Mouse (Mus musculus): Measurements from ENCODE around the gene Slc12a5. TPM values are rescaled to one million over a fixed set of nuclear protein-coding genes. Genes with fewer than 3 reads are reported as not detected.

The Slc12a5 gene
- polyA plus RNA-seq, 1 experiment from 2014 or later, result 1.1 TPM

DNA sequence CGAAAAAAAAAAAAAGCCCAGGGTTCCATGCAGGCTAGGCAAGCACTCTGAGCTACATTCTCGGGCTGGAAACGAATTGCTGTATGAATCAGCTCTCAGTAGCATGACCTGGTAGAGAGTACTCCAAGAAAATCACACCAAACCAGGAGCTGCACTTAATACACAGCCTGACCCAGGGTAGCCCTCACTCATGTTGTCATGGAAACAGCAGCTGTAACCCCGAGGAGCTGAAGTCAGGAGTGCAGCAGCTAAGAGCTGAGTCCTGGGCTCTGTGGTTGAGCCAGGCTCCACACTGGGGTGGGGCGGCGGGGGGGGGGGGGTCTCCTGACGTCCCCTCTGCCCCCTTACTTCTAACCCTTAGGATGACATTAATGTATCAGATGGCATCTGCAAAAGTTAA is 38.6 kb upstream of the Slc12a5 start:
- no peak for ATAC-seq (ENCODE audit: low read depth)
- H3K27me3 ChIP-seq (replicated peaks; ENCODE audit: control insufficient read depth, insufficient read depth, low read length), result no peaks in the 10 kb centered on the region
- H3K9me3 ChIP-seq (ENCODE audit: control insufficient read depth, low read length), result no peaks in the 10 kb centered on the region
- H3K4me3 ChIP-seq (ENCODE audit: low read depth, low read length), result no peak overlapping the region
- peaks cover 9% of the 10 kb centered on the region; the same call in 1 of the 2 replicates for H3K36me3 ChIP-seq (ENCODE audit: control insufficient read depth, insufficient read depth, low read length)
- DNase-seq (ENCODE audit: low spot score), result no peak
- no peak overlapping the region for H3K9ac ChIP-seq (ENCODE audit: low read depth, low read length)
- no peak overlapping the region for H3K27ac ChIP-seq (replicated peaks; ENCODE audit: low read depth, low read length)
- 53% methylated on average over 6 of the region's 7 CpGs for WGBS
- no peaks in the 10 kb centered on the region for H3K4me1 ChIP-seq (ENCODE audit: control insufficient read depth, insufficient read depth, low read length)
- no peak overlapping the region for H3K4me2 ChIP-seq (ENCODE audit: low read depth, low read length)

DNA sequence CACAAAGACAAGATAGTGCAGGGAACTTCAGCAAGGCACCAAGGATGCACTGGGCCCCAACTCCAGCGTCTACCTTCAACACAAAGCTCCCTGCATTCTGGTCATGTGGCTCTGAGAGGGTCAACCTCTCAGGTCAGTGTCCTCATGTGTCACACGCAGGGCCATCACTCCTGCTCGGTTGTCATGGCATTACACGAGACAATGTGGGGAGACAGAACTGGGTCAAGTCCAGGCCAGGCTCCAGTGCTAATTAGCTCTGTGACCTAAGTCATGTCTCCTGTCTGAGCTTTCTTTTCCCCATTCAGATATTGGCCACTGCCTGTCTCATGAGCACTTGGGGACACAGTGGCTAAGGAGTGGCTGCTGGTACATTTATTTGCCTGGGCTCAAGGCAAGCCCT is 37.3 kb upstream of the Slc12a5 start:
- Histone ChIP-seq H3K9me3 (ENCODE audit: control insufficient read depth, low read length) (no peaks in the 10 kb centered on the region), H3K27me3 (replicated peaks; ENCODE audit: control insufficient read depth, insufficient read depth, low read length) (no peaks in the 10 kb centered on the region), H3K4me2 (ENCODE audit: low read depth, low read length) (no peak overlapping the region), H3K36me3 (ENCODE audit: control insufficient read depth, insufficient read depth, low read length) (peaks cover 9% of the 10 kb centered on the region; the same call in 1 of the 2 replicates), H3K9ac (ENCODE audit: low read depth, low read length) (no peak overlapping the region), H3K27ac (replicated peaks; ENCODE audit: low read depth, low read length) (no peak overlapping the region), H3K4me1 (ENCODE audit: control insufficient read depth, insufficient read depth, low read length) (no peaks in the 10 kb centered on the region), H3K4me3 (ENCODE audit: low read depth, low read length) (no peak overlapping the region)
- ATAC-seq (ENCODE audit: low read depth) (no peak; the same call in 1 of the 2 replicates), DNase-seq (ENCODE audit: low spot score) (no peak)
- 67% methylated on average over 4 of the region's 4 CpGs for WGBS

GRCm38 (mm10) chr2:164924100-164924857 is 36.3 kb upstream of the Slc12a5 start:
- Histone ChIP-seq H3K27ac (replicated peaks; ENCODE audit: low read depth, low read length) (no peak overlapping the region), H3K9me3 (ENCODE audit: control insufficient read depth, low read length) (no peaks in the 10 kb centered on the region), H3K36me3 (ENCODE audit: control insufficient read depth, insufficient read depth, low read length) (peaks cover 7% of the 10 kb centered on the region; the same call in 1 of the 2 replicates), H3K4me2 (ENCODE audit: low read depth, low read length) (no peak overlapping the region), H3K4me3 (ENCODE audit: low read depth, low read length) (no peak overlapping the region), H3K4me1 (ENCODE audit: control insufficient read depth, insufficient read depth, low read length) (no peaks in the 10 kb centered on the region), H3K27me3 (replicated peaks; ENCODE audit: control insufficient read depth, insufficient read depth, low read length) (no peaks in the 10 kb centered on the region), H3K9ac (ENCODE audit: low read depth, low read length) (no peak overlapping the region)
- WGBS, result 30% methylated on average over 11 of the region's 11 CpGs
- DNase-seq (ENCODE audit: low spot score) (peak; percentile 75), ATAC-seq (ENCODE audit: low read depth) (peak; percentile 67)

- no peaks in the 10 kb centered on the region for H3K36me3 ChIP-seq (ENCODE audit: control insufficient read depth, insufficient read depth, low read length)
- H3K27ac ChIP-seq (replicated peaks; ENCODE audit: low read depth, low read length), result no peak overlapping the region
- 0 out of 2 replicates have a peak, but pooled peaks cover under 1% of the 10 kb centered on the region for H3K27me3 ChIP-seq (replicated peaks; ENCODE audit: control insufficient read depth, insufficient read depth, low read length)
- WGBS, result 29% methylated on average over 11 of the region's 11 CpGs
- no peaks in the 10 kb centered on the region for H3K9me3 ChIP-seq (ENCODE audit: control insufficient read depth, low read length)
- peaks cover 5% of the 10 kb centered on the region for H3K4me1 ChIP-seq (ENCODE audit: control insufficient read depth, insufficient read depth, low read length)
- H3K9ac ChIP-seq (ENCODE audit: low read depth, low read length), result no peak overlapping the region
- DNase-seq (ENCODE audit: low spot score) (peak; percentile 45), ATAC-seq (ENCODE audit: low read depth) (peak; percentile 53; the same call in 1 of the 2 replicates)
- no peak overlapping the region for H3K4me2 ChIP-seq (ENCODE audit: low read depth, low read length)
- no peak overlapping the region for H3K4me3 ChIP-seq (ENCODE audit: low read depth, low read length)
Measured at GRCm38 (mm10) chr2:164930706-164931581, 29.7 kb upstream of the Slc12a5 start.

- Histone ChIP-seq H3K9ac (ENCODE audit: low read depth, low read length) (no peak overlapping the region), H3K4me1 (ENCODE audit: control insufficient read depth, insufficient read depth, low read length) (peaks cover 5% of the 10 kb centered on the region), H3K36me3 (ENCODE audit: control insufficient read depth, insufficient read depth, low read length) (no peaks in the 10 kb centered on the region), H3K4me3 (ENCODE audit: low read depth, low read length) (no peak overlapping the region), H3K27me3 (replicated peaks; ENCODE audit: control insufficient read depth, insufficient read depth, low read length) (peaks cover 15% of the 10 kb centered on the region; the same call in 1 of the 2 replicates), H3K27ac (replicated peaks; ENCODE audit: low read depth, low read length) (no peak overlapping the region), H3K4me2 (ENCODE audit: low read depth, low read length) (no peak overlapping the region), H3K9me3 (ENCODE audit: control insufficient read depth, low read length) (no peaks in the 10 kb centered on the region)
- no peak for ATAC-seq (ENCODE audit: low read depth)
- WGBS, result 39% methylated on average over 7 of the region's 10 CpGs
- DNase-seq (ENCODE audit: low spot score), result no peak
Measured at GRCm38 (mm10) chr2:164933534-164933933, 27.1 kb upstream of the Slc12a5 start.

- DNase-seq (ENCODE audit: low spot score) (no peak), ATAC-seq (ENCODE audit: low read depth) (no peak)
- Histone ChIP-seq H3K4me1 (ENCODE audit: control insufficient read depth, insufficient read depth, low read length) (peaks cover 16% of the 10 kb centered on the region), H3K27ac (replicated peaks; ENCODE audit: low read depth, low read length) (no peak overlapping the region), H3K9me3 (ENCODE audit: control insufficient read depth, low read length) (no peaks in the 10 kb centered on the region), H3K36me3 (ENCODE audit: control insufficient read depth, insufficient read depth, low read length) (no peaks in the 10 kb centered on the region), H3K27me3 (replicated peaks; ENCODE audit: control insufficient read depth, insufficient read depth, low read length) (peaks cover 31% of the 10 kb centered on the region), H3K4me3 (ENCODE audit: low read depth, low read length) (no peak overlapping the region), H3K4me2 (ENCODE audit: low read depth, low read length) (no peak overlapping the region), H3K9ac (ENCODE audit: low read depth, low read length) (no peak overlapping the region)
- 63% methylated on average over 4 of the region's 4 CpGs for WGBS
Measured at GRCm38 (mm10) chr2:164935991-164936390, 24.6 kb upstream of the Slc12a5 start.

GRCm38 (mm10) chr2:164938146-164939091 is 22.2 kb upstream of the Slc12a5 start:
- H3K36me3 ChIP-seq (ENCODE audit: control insufficient read depth, insufficient read depth, low read length), result no peaks in the 10 kb centered on the region
- ATAC-seq (ENCODE audit: low read depth) (peak; percentile 76), DNase-seq (ENCODE audit: low spot score) (peak; percentile 70)
- H3K9ac ChIP-seq (ENCODE audit: low read depth, low read length), result peak overlapping the region; percentile 38
- H3K27me3 ChIP-seq (replicated peaks; ENCODE audit: control insufficient read depth, insufficient read depth, low read length), result peaks cover 31% of the 10 kb centered on the region
- H3K27ac ChIP-seq (replicated peaks; ENCODE audit: low read depth, low read length), result no peak overlapping the region
- H3K4me1 ChIP-seq (ENCODE audit: control insufficient read depth, insufficient read depth, low read length), result peaks cover 15% of the 10 kb centered on the region
- no peaks in the 10 kb centered on the region for H3K9me3 ChIP-seq (ENCODE audit: control insufficient read depth, low read length)
- 3% methylated on average over 39 of the region's 39 CpGs for WGBS
- peak overlapping the region; percentile 63 for H3K4me2 ChIP-seq (ENCODE audit: low read depth, low read length)
- H3K4me3 ChIP-seq (ENCODE audit: low read depth, low read length), result peak overlapping the region; percentile 34

DNA sequence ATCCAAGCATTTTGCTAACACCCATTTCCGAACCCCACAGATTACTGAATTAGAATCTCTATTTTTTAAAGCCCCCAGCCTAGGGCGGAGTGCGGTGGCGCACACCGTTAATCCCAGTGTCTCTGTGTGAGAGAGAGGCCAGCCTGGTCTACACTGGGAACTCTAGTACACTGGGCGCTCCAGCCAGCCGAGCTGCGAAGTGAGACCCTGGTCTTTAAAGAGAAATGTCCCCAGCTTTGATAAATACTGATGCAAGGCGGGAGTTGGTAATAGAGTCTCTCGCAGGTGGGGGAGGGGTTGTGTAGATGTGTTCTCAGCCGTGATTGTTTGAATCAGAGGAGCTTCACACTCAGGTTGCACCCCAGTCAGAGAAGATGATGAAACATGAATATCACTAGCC is 21.5 kb upstream of the Slc12a5 start:
- ATAC-seq (ENCODE audit: low read depth) (no peak), DNase-seq (ENCODE audit: low spot score) (no peak)
- Histone ChIP-seq H3K36me3 (ENCODE audit: control insufficient read depth, insufficient read depth, low read length) (no peaks in the 10 kb centered on the region), H3K27ac (replicated peaks; ENCODE audit: low read depth, low read length) (no peak overlapping the region), H3K9me3 (ENCODE audit: control insufficient read depth, low read length) (no peaks in the 10 kb centered on the region), H3K4me2 (ENCODE audit: low read depth, low read length) (peak overlapping the region; percentile 63), H3K9ac (ENCODE audit: low read depth, low read length) (peak overlapping the region; percentile 38), H3K4me1 (ENCODE audit: control insufficient read depth, insufficient read depth, low read length) (peaks cover 15% of the 10 kb centered on the region), H3K27me3 (replicated peaks; ENCODE audit: control insufficient read depth, insufficient read depth, low read length) (peaks cover 31% of the 10 kb centered on the region), H3K4me3 (ENCODE audit: low read depth, low read length) (peak overlapping the region; percentile 34)
- WGBS, result 2% methylated on average over 11 of the region's 11 CpGs

Data from embryonic facial prominence, embryonic 14.5 days (tissue).